ENCODE assay signal across 17 mouse cellular contexts in genomic region chrX:145541050-145541449, GRCm38 (mm10).
"Had no signal": no experiment of that assay in that cellular context is flagged by ENCODE, and none has a peak within 500 bp of the region (broad histone marks: within the 10 kb centered on the region; RNA-seq: fewer than 3 reads in every experiment).

No protein-coding gene starts in this region.

- H3K9me3 ChIP-seq: liver, embryonic 15.5 days; lung, embryonic 15.5 days; megakaryocyte, embryonic 14.5 days; midbrain, embryonic 12.5 days; neural tube, embryonic 12.5 days; stomach, embryonic 15.5 days had no signal

- ATAC-seq: liver, postnatal 0 days; lung, postnatal 0 days had no signal

- H3K4me3 ChIP-seq: liver, embryonic 15.5 days; lung, embryonic 15.5 days; megakaryocyte, embryonic 14.5 days; midbrain, embryonic 12.5 days; neural tube, embryonic 12.5 days; stomach, embryonic 15.5 days had no signal

- DNase-seq: liver, postnatal 0 days; lung, adult 2 months; lung, postnatal 14 days; lung, postnatal 36 days; right cerebral cortex, postnatal 14 days; thymus, adult 2 months; thymus, postnatal 25 days; thymus, postnatal 4 days had no signal

- H3K27me3 ChIP-seq: liver, embryonic 15.5 days; lung, embryonic 15.5 days; neural tube, embryonic 12.5 days; stomach, embryonic 15.5 days had no signal

- H3K27ac ChIP-seq: liver, embryonic 15.5 days; lung, embryonic 15.5 days; macrophage; midbrain, embryonic 12.5 days; neural tube, embryonic 12.5 days; stomach, embryonic 15.5 days; stomach, postnatal 0 days had no signal

- H3K36me3 ChIP-seq: liver, embryonic 15.5 days; lung, embryonic 15.5 days; midbrain, embryonic 12.5 days; neural tube, embryonic 12.5 days; stomach, embryonic 15.5 days had no signal

- H3K4me2 ChIP-seq: liver, embryonic 15.5 days; lung, embryonic 15.5 days; midbrain, embryonic 12.5 days; neural tube, embryonic 12.5 days; stomach, embryonic 15.5 days had no signal

- H3K9ac ChIP-seq: liver, embryonic 15.5 days; liver, postnatal 0 days; lung, embryonic 15.5 days; midbrain, embryonic 12.5 days; neural tube, embryonic 12.5 days; stomach, embryonic 15.5 days had no signal

- H3K4me1 ChIP-seq: liver, embryonic 15.5 days; lung, embryonic 15.5 days; megakaryocyte, embryonic 14.5 days; midbrain, embryonic 12.5 days; neural tube, embryonic 12.5 days; stomach, embryonic 15.5 days had no signal
